Mouse (Mus musculus) embryonic facial prominence, embryonic 13.5 days (tissue): ENCODE data around the gene Rcl1. TPM values are rescaled to one million over a fixed set of nuclear protein-coding genes. Genes with fewer than 3 reads are reported as not detected.

Experiments used
- ATAC-seq: fragments of 200-750 bp; cut with Nextera tagmentation; 2 replicates; pipeline ENCODE4 v1.8.0; 2017; ENCODE audit warnings: low read depth; ENCODE audit not compliant: insufficient number of reproducible peaks, insufficient read depth, low FRiP score, low TSS enrichment
- H3K27ac ChIP-seq: fragments of 300-500 bp; sonication (generic); 2 replicates; pipeline ENCODE4 v1.5.1; 2015; ENCODE audit warnings: moderate library complexity, mild to moderate bottlenecking, inconsistent platforms
- H3K27me3 ChIP-seq: fragments of 300-500 bp; sonication (generic); 2 replicates; pipeline ENCODE4 v1.6.1; 2015; ENCODE audit warnings: mild to moderate bottlenecking, inconsistent platforms
- H3K36me3 ChIP-seq: fragments of 300-500 bp; sonication (generic); 2 replicates; pipeline ENCODE4 v1.6.1; 2015; ENCODE audit warnings: mild to moderate bottlenecking, inconsistent platforms
- H3K4me1 ChIP-seq: fragments of 300-500 bp; sonication (generic); 2 replicates; pipeline ENCODE4 v1.6.1; 2015; ENCODE audit warnings: inconsistent platforms
- H3K4me2 ChIP-seq: fragments of 300-500 bp; sonication (generic); 2 replicates; pipeline ENCODE4 v1.6.1; 2015; ENCODE audit warnings: moderate library complexity, mild to moderate bottlenecking, inconsistent platforms
- H3K4me3 ChIP-seq: fragments of 300-500 bp; sonication (generic); 2 replicates; pipeline ENCODE4 v1.5.1; 2015; ENCODE audit warnings: mild to moderate bottlenecking, inconsistent platforms
- H3K9ac ChIP-seq: fragments of 300-500 bp; sonication (generic); 2 replicates; pipeline ENCODE4 v1.6.1; 2015; ENCODE audit warnings: mild to moderate bottlenecking, inconsistent platforms
- H3K9me3 ChIP-seq: fragments of 300-500 bp; sonication (generic); 2 replicates; pipeline ENCODE4 v1.6.1; 2016; ENCODE audit warnings: inconsistent platforms
- WGBS: fragments of 180-500 bp; shearing (Covaris S2); methylation state at CpG from one replicate; pipeline ENCODE4 v1.1.7; 2015; ENCODE audit warnings: mixed read lengths; 5-methylcytosine and 5-hydroxymethylcytosine counted together
- polyA plus RNA-seq: library from polyadenylated mRNA; unstranded; fragments of >200 nt; fragmentation: Nextera tagmentation; extraction: Ambion mirVana; gene quantifications from 2 replicates; pipeline ENCODE4 v1.2.1, GENCODE M21; 2015

Gene Rcl1
- polyA plus RNA-seq, 1 experiment from 2014 or later = 67.0 TPM

GRCm38 (mm10) chr19:29134293-29134692 lies 33.1 kb downstream of the Rcl1 start:
- H3K4me2 ChIP-seq = no peak overlapping the region
- no peak overlapping the region for H3K4me3 ChIP-seq
- ATAC-seq = no peak
- peaks cover 51% of the 10 kb centered on the region for H3K36me3 ChIP-seq
- H3K4me1 ChIP-seq = peaks cover 21% of the 10 kb centered on the region
- no peak overlapping the region for H3K27ac ChIP-seq
- H3K27me3 ChIP-seq = no peaks in the 10 kb centered on the region
- 90% methylated on average over 11 of the region's 11 CpGs for WGBS
- H3K9ac ChIP-seq = no peak overlapping the region
- no peaks in the 10 kb centered on the region for H3K9me3 ChIP-seq

- ATAC-seq = no peak
- Histone ChIP-seq H3K4me1 (peaks cover 24% of the 10 kb centered on the region), H3K27me3 (no peaks in the 10 kb centered on the region), H3K4me3 (no peak overlapping the region), H3K9me3 (no peaks in the 10 kb centered on the region), H3K27ac (no peak overlapping the region), H3K4me2 (no peak overlapping the region), H3K9ac (no peak overlapping the region), H3K36me3 (peaks cover 46% of the 10 kb centered on the region)
- 92% methylated on average over 11 of the region's 11 CpGs for WGBS
Observed at GRCm38 (mm10) chr19:29135172-29135736, 34.1 kb downstream of the Rcl1 start.

DNA sequence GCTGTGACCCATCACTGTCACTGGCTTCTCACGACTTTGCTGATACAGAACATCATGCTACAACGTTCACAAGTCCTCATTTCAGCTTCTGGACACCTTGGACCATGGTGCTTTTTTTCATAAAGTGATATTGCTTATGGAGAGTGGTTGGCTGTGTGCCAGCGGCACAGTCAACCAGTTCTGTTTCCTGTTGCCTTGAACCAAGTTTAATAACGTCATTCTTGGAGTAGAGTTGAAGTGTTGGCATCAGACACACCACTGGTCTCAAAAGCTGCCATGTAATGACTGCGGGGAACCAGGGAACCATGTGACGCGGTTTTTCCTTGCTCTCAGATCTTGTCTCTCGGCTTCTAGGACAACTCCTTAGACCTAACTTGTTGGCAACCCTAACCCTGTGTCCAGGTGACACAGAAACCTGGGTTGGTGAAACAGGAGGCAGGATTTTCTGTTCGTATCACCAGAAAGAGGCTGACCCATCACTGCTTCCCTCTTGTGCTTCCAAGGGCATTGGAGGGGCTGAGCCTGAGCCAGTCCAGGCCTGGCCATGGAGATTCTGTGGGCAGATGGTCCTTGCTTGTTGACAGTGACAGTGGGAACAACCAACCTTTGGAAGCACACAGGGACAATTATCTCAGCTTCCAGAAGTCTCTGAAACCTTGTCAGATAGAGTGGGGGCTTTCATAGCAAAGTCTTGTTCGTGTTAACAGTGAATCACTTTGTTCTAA lies 37.5 kb downstream of the Rcl1 start:
- Histone ChIP-seq H3K4me1 (peaks cover 15% of the 10 kb centered on the region; the same call in 1 of the 2 replicates), H3K4me2 (no peak overlapping the region), H3K36me3 (peaks cover 43% of the 10 kb centered on the region), H3K4me3 (no peak overlapping the region), H3K9ac (no peak overlapping the region), H3K27me3 (no peaks in the 10 kb centered on the region), H3K9me3 (no peaks in the 10 kb centered on the region), H3K27ac (no peak overlapping the region)
- WGBS = 85% methylated on average over 10 of the region's 10 CpGs
- ATAC-seq = no peak

- peak overlapping the region; percentile 1; the same call in 1 of the 2 replicates for H3K27ac ChIP-seq
- WGBS = 73% methylated on average over 10 of the region's 10 CpGs
- no peaks in the 10 kb centered on the region for H3K27me3 ChIP-seq
- H3K4me1 ChIP-seq = peaks cover 8% of the 10 kb centered on the region
- H3K36me3 ChIP-seq = peaks cover 46% of the 10 kb centered on the region
- H3K4me2 ChIP-seq = no peak overlapping the region
- no peaks in the 10 kb centered on the region for H3K9me3 ChIP-seq
- H3K9ac ChIP-seq = no peak overlapping the region
- no peak for ATAC-seq
- no peak overlapping the region for H3K4me3 ChIP-seq
Observed at GRCm38 (mm10) chr19:29139699-29140456, 38.7 kb downstream of the Rcl1 start.

DNA sequence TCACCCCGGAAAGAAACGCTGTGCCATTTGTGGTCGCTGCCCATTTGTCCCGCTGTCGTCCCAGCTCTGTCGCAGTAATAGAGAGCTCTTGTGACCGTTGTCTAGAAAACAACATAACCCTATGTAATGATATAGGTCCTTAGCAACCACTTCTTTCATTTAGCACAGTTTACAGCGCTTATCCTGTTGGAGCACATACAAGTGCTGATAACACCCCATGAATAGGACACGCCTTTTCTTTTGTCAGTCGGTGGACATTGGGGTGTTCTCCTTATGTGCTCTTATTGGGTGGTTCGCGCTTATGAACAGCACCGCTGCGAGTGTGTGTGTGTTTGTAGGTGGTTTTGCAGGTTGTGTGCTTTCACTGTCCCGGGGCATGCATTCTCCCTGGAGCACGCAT lies 39.8 kb downstream of the Rcl1 start:
- Histone ChIP-seq H3K4me2 (no peak overlapping the region), H3K4me3 (no peak overlapping the region), H3K36me3 (peaks cover 45% of the 10 kb centered on the region), H3K27me3 (no peaks in the 10 kb centered on the region), H3K9me3 (no peaks in the 10 kb centered on the region), H3K9ac (no peak overlapping the region), H3K4me1 (peaks cover 9% of the 10 kb centered on the region), H3K27ac (no peak overlapping the region)
- no peak for ATAC-seq
- WGBS = 95% methylated on average over 16 of the region's 16 CpGs

DNA sequence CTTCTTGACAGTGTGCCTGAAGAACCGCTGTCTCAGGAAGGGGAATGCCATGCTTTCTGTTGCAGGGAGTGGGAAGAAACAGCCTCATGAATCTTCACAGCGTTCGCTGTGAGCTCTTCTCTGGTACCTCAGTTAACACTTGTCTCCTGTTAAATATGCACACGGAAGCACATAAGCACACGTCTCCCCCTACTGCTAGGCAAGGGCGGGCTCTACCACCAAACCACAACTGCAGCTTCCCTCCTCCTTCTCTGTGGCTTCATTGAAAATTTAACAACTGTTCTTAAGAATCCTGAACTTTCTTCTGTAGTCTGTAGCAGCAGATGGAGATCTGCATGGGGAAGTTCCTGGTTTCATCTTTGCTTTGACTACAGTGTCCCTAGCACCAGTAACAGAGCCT lies 41.1 kb downstream of the Rcl1 start:
- no peak overlapping the region for H3K27ac ChIP-seq
- H3K4me3 ChIP-seq = no peak overlapping the region
- no peak overlapping the region for H3K9ac ChIP-seq
- H3K4me1 ChIP-seq = peaks cover 9% of the 10 kb centered on the region
- no peak overlapping the region for H3K4me2 ChIP-seq
- no peaks in the 10 kb centered on the region for H3K27me3 ChIP-seq
- H3K36me3 ChIP-seq = peaks cover 49% of the 10 kb centered on the region
- WGBS = 77% methylated on average over 6 of the region's 6 CpGs
- no peak for ATAC-seq
- H3K9me3 ChIP-seq = no peaks in the 10 kb centered on the region

- 72% methylated on average over 6 of the region's 6 CpGs for whole genome bisulfite sequencing
- peak overlapping the region; percentile 41 for H3K27ac ChIP-seq
Observed at GRCm38 (mm10) chr19:29145421-29145820, 44.2 kb downstream of the Rcl1 start.

DNA sequence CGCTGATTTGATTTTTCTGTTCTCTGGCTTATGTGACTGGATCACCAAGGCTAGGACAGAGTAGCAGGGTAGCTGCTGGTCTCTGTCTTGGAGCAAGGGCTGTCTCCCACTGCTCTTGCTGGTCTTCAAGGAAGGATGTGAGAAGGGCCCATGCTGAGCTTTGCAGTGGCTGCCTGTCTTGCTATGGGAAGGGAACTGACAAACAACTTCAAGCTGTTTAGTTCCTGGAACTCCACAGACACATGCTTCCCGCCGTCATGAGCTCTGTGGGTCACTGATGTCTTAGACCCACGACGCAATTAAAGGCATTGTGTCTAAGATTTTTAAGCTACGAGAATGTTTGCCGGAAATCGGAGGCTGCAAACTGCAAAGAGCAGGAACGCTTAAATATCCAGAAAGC lies 45.6 kb downstream of the Rcl1 start:
- H3K36me3 ChIP-seq = peaks cover 35% of the 10 kb centered on the region
- no peak for ATAC-seq
- 72% methylated on average over 9 of the region's 9 CpGs for WGBS
- H3K4me3 ChIP-seq = no peak overlapping the region
- 0 out of 2 replicates have a peak overlapping the region, but pooled peaks have one; percentile 5 for H3K27ac ChIP-seq
- no peak overlapping the region for H3K4me2 ChIP-seq
- H3K9me3 ChIP-seq = no peaks in the 10 kb centered on the region
- no peaks in the 10 kb centered on the region for H3K27me3 ChIP-seq
- no peak overlapping the region for H3K9ac ChIP-seq
- H3K4me1 ChIP-seq = peaks cover 12% of the 10 kb centered on the region; the same call in 1 of the 2 replicates

More at GRCm38 (mm10) chr19:29145421-29145820, 44.2 kb downstream of the Rcl1 start:
- no peak for ATAC-seq
- no peaks in the 10 kb centered on the region for H3K27me3 ChIP-seq
- no peak overlapping the region for H3K4me3 ChIP-seq
- peaks cover 12% of the 10 kb centered on the region; the same call in 1 of the 2 replicates for H3K4me1 ChIP-seq
- H3K9ac ChIP-seq = no peak overlapping the region
- H3K36me3 ChIP-seq = peaks cover 35% of the 10 kb centered on the region
- H3K4me2 ChIP-seq = no peak overlapping the region
- H3K9me3 ChIP-seq = no peaks in the 10 kb centered on the region

DNA sequence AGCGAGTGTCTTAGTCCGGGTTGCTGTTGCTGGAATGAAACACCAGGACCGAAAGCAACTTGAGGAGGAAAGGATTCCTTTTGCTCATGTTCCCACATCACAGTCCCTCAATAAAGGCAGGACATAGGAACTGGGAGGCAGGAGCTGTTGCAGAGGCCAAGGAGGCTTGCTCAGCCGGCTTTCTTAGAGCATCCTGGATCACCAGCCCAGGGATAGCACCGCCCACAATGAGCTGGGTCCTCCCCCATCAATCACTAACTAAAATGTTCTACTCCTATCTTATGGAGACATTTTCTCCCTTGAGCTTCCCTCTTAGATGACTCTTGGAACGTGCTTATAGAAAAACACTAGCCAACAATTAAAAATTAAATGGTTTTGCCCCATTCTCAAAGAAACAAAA lies 48.4 kb downstream of the Rcl1 start:
- H3K4me1 ChIP-seq = peaks cover 12% of the 10 kb centered on the region; the same call in 1 of the 2 replicates
- H3K27ac ChIP-seq = no peak overlapping the region; the same call in 1 of the 2 replicates
- no peak overlapping the region for H3K4me3 ChIP-seq
- no peaks in the 10 kb centered on the region for H3K27me3 ChIP-seq
- no peak overlapping the region for H3K9ac ChIP-seq
- H3K9me3 ChIP-seq = no peaks in the 10 kb centered on the region
- ATAC-seq = no peak
- H3K4me2 ChIP-seq = no peak overlapping the region
- 57% methylated on average over 6 of the region's 6 CpGs for WGBS
- H3K36me3 ChIP-seq = peaks cover 16% of the 10 kb centered on the region

DNA sequence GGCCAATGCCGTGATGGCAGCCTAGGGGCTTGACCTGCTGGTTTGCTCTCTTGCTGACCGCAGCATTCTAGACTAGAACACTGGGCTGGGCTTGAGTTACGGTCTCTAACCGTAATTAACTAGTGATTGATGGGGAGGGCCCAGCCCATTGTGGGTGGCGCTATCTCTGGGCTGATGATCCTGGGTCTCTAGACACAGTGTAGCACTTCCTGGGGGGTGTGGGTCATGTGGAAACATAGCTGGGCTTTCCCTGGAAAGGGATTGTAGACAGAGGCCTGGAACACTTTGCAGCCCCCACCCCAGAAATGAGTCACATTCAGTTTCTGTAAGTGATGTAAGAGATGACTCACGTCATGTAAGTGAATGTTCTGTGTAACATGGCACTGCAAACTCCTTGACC lies 48.9 kb downstream of the Rcl1 start:
- peaks cover 10% of the 10 kb centered on the region; the same call in 1 of the 2 replicates for H3K4me1 ChIP-seq
- H3K4me3 ChIP-seq = no peak overlapping the region
- H3K4me2 ChIP-seq = no peak overlapping the region
- peaks cover 14% of the 10 kb centered on the region for H3K36me3 ChIP-seq
- no peak for ATAC-seq
- H3K27me3 ChIP-seq = no peaks in the 10 kb centered on the region
- H3K9me3 ChIP-seq = no peaks in the 10 kb centered on the region
- H3K27ac ChIP-seq = no peak overlapping the region
- no peak overlapping the region for H3K9ac ChIP-seq
- WGBS = 60% methylated on average over 6 of the region's 6 CpGs

- Histone ChIP-seq H3K9ac (no peak overlapping the region), H3K4me2 (no peak overlapping the region), H3K27ac (no peak overlapping the region), H3K36me3 (peaks cover 4% of the 10 kb centered on the region; the same call in 1 of the 2 replicates), H3K27me3 (no peaks in the 10 kb centered on the region), H3K4me3 (no peak overlapping the region), H3K4me1 (peaks cover 7% of the 10 kb centered on the region; the same call in 1 of the 2 replicates), H3K9me3 (no peaks in the 10 kb centered on the region)
- no peak for ATAC-seq
- WGBS = 77% methylated on average over 2 of the region's 2 CpGs
Observed at GRCm38 (mm10) chr19:29151443-29151842, 50.3 kb downstream of the Rcl1 start.
